Comparison of ENCODE assay signal across 8 mouse cellular contexts in the genomic region with DNA sequence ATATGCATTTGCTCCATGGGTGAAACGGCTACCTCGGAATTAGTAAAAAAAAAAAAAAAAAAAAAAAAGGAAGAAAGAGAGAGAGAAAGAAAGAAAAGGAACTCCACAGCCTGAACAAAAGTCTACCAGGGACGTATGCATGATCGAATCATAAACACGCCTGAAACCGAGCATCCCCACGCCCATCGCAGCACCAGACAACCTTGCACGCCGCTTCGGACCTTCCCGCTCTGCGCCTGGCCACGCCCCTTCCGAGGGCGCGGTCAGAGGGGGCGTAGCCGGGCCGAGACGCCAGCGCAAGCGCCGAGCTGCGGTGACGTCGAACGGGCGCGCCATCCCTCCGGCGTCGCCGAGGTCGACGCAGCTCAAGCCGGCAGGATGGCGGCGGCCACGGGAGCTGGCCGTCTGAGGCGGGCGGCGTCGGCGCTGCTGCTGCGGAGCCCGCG. TPM values are rescaled to one million over a fixed set of nuclear protein-coding genes. Genes with fewer than 3 reads are reported as not detected.
A peak's percentile ranks its signal among the peaks of the same experiment; 100 is the strongest.
DNase-seq lines count a peak whose midpoint lies in the region; ATAC-seq lines count a peak whose summit lies in the region.

A gene (minus strand): TSS at position 61 of the 446 bp plus-strand sequence.
A gene (plus strand): TSS at position 299 of the 446 bp plus-strand sequence.

- peak; percentile 96 for DNase-seq in Muller cell, postnatal 12 days (ENCODE audit: inconsistent ontology term)
- peak; percentile 95 for DNase-seq in cerebellum, adult 9-11 months
- DNase-seq in frontal cortex, adult 2 months (ENCODE audit: extremely low spot score in 1 of 2, low spot score in 1 of 2): peak; percentile 79 to 94
- peak; percentile 98 for DNase-seq in hindbrain, embryonic 11.5 days (ENCODE audit: low spot score)
- peak; percentile 92 to 95 for DNase-seq in layer of hippocampus, postnatal 10 days (ENCODE audit: low spot score in 2 of 2)
- DNase-seq in lung, postnatal 10 days: peak; percentile 95
- DNase-seq in ovary, postnatal 36 days (ENCODE audit: low spot score): peak; percentile 96
- peak; percentile 96 for DNase-seq in thymus, postnatal 25 days

- peak within 1 kb of the TSS; percentile 94 for H3K9ac ChIP-seq in hindbrain, embryonic 11.5 days (ENCODE audit: low read depth, low read length)

- H3K27me3 ChIP-seq in hindbrain, embryonic 11.5 days (ENCODE audit: control insufficient read depth, insufficient read depth, low read length): no peaks in the 10 kb centered on the region

- H3K9me3 ChIP-seq in hindbrain, embryonic 11.5 days (ENCODE audit: control insufficient read depth, low read length): no peaks in the 10 kb centered on the region

- H3K36me3 ChIP-seq in hindbrain, embryonic 11.5 days (ENCODE audit: control insufficient read depth, insufficient read depth, low read length): peaks cover 7% of the 10 kb centered on the region

- H3K4me1 ChIP-seq in hindbrain, embryonic 11.5 days (replicated peaks; ENCODE audit: control insufficient read depth, insufficient read depth, low read length): peaks cover 2% of the 10 kb centered on the region; the same call in 1 of the 2 replicates

- H3K27ac ChIP-seq in hindbrain, embryonic 11.5 days (ENCODE audit: low read depth, low read length): peak within 1 kb of the TSS; percentile 94

- under 1% methylated on average over 46 of the region's 49 CpGs for WGBS in hindbrain, embryonic 11.5 days

- H3K4me2 ChIP-seq in hindbrain, embryonic 11.5 days (replicated peaks; ENCODE audit: low read depth, low read length): peak within 1 kb of the TSS; percentile 87

- peak; percentile 87 for ATAC-seq in hindbrain, embryonic 11.5 days (ENCODE audit: low FRiP score)

- H3K4me3 ChIP-seq in hindbrain, embryonic 11.5 days (ENCODE audit: low read depth, low read length): peak within 1 kb of the TSS; percentile 91

RNA-seq across cellular contexts. Expression of the first gene that starts in this region (rescaled TPM):
- polyA plus RNA-seq in frontal cortex, adult 2 months (2012; rRNA removed): 39.0 and 44.1 TPM in 2 replicates
- 45.1 and 51.1 TPM in 2 replicates for polyA plus RNA-seq in hindbrain, embryonic 11.5 days (2014; fragmentation: Nextera tagmentation; extraction: Ambion mirVana)
- total RNA-seq in layer of hippocampus, postnatal 10 days (2021): 10 to 100 TPM; 36.7 to 48.2 TPM

RNA-seq across cellular contexts. Expression of the second gene that starts in this region (rescaled TPM):
- polyA plus RNA-seq in frontal cortex, adult 2 months (2012; rRNA removed): 202 and 208 TPM in 2 replicates
- polyA plus RNA-seq in hindbrain, embryonic 11.5 days (2014; fragmentation: Nextera tagmentation; extraction: Ambion mirVana): 108 TPM in 2 replicates
- total RNA-seq in layer of hippocampus, postnatal 10 days (2021): 10 to 100 TPM; 71.0 to 77.5 TPM

Comparison
In these comparisons a context has a peak if more than half of its experiments do, and no peak if none do; other contexts are left out.
1. Peak in every context shown above with its lines: DNase-seq, ATAC-seq, H3K4me3 ChIP-seq and H3K27ac ChIP-seq.